Mouse (Mus musculus) cerebellum, adult 11 months (tissue): ENCODE results near the gene Cep83.

Experiments
- DNase-seq: peaks from one replicate; pipeline ENCODE4 v3.0.0; 2022

Gene Cep83

DNA sequence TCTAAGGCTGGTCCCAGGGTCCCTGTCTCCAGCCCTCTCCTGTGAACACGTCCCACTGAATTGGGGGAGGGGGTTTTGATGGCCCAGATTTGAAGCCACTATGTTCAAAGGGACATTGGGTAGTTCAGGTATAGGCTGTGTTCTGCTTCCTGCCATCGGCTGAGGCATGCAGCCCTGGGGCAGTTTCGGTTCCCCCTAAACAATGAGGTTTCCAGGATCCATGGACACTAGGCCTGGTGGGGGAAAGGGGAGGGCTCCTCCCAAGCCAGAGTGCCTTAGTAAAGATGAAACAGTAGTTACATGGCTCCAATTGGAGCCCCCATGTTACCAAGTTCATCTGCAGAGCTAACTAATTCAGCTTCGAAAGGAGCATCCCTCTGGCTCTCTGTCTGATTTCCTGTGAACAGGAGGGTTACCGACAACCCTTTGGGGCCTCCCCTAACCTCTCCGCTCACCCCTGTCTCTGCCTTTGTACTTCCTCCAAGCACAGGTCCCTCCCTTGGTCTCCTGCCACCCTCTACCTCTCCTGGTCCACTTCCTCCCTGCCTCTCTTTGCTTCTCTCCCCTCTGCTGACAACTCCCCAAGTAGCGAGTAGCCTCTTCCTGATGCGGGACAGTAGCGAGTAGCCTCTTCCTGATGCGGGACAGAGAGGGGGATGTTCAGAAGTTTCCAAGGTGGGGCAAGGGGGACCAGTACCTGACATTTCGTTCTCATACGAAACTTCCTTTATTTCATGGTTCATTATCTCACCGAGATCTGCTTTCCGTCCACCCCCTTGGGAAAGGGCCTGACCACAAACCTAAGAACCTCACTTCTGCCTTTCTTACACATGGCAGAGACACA is 139.7 kb downstream of the Cep83 start:
- no peak for DNase-seq

DNA sequence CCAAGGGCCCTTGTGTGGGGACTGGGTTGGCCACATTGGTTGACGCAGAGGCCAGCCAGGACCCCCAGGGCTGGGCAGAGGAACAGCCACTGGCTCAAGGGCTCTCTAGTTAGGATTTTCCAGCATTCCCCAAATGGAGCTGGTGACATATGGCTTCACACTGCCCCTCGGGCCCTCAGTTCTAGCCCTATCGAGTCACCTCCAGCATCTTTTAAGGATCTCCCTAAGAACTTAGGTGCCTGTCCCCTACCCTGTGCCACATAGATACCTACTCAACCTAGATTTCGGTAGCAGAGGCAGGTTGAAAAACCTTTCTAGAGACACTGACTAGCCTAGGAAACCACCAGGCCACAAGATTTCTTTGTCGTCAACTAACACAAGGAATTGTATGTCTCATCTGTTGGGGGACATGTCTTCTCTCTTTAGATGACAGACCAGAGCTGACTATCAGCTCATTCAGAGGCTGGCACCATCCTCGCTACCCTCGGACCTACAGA is 140.3 kb downstream of the Cep83 start:
- no peak for DNase-seq

DNA sequence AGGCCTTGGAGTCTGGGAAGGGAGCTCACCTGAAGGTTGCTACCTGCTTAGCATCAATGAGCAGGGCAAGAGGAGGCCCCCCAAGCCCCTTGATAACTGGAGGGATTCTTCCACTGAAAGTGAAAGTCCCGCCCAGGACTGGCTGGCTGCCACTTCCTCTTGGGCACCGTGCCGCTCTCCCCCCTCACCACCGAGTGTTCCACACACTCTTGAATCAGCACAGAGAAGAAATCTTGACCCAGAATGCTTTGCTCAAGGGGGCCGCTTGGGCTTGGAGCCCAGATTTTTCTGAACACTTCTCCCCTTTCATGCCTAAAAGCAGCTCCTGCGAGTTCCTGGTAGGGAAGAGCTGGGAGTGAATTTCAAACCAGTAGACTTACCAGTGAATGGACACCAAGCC is 141.0 kb downstream of the Cep83 start:
- peak; percentile 32 for DNase-seq

DNA sequence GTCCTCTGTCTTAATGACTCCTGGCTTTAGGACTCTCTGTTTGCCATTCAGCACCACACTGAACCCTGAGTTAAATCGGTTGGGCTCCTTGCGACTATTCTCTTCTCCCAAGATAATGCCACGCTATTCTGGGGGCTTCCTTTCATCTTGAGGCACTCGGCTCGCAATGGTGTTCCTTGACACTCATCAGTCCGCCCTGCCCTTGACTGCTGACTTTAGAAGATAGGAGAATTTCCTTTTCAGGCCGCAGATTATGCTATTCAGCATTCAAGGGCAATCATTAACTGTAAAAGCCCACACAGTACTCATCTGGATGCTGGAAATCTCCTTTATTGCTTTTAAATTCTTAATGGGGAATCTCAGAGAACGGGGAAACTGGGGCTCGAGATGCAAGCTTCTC is 147.4 kb downstream of the Cep83 start:
- no peak for DNase-seq
